Mouse (Mus musculus) B cell, adult (primary cell): Measurements from ENCODE around the gene Tmigd1. TPM values are rescaled to one million over a fixed set of nuclear protein-coding genes. Genes with fewer than 3 reads are reported as not detected.

Experiments used
- total RNA-seq: library from RNA; stranded (reverse); gene quantifications from 4 replicates; pipeline ENCODE4 v1.2.4, GENCODE M21; 2023; ENCODE audit not compliant: inconsistent age

The Tmigd1 gene
- total RNA-seq = not detected in 4 replicates

GRCm38 (mm10) chr11:76901579-76902361 lies at the start of gene Tmigd1:
TSS of gene Tmigd1 (plus strand) at chr11:76902159.

GRCm38 (mm10) chr11:76924759-76925236 lies 22.8 kb downstream of the Tmigd1 start, which contains the start of gene Blmh:
TSS of gene Blmh (plus strand) at chr11:76924809.

Other genes starting within 250 kb of the Tmigd1 start
- not detected in 4 replicates for gene Bhlha9, start 229.7 kb upstream of the Tmigd1 start, total RNA-seq
- gene Trarg1, start 222.4 kb upstream of the Tmigd1 start, total RNA-seq = not detected in 4 replicates
- 38.1 to 49.8 TPM (median 45.2 TPM) in 4 replicates for gene Gosr1, start 138.6 kb upstream of the Tmigd1 start, total RNA-seq
- gene Cpd, start 55.1 kb upstream of the Tmigd1 start, total RNA-seq = 1.0 to 2.2 TPM (median 2.0 TPM) in 4 replicates
- gene Blmh, start 22.6 kb downstream of the Tmigd1 start, total RNA-seq = 42.4 to 55.2 TPM (median 46.8 TPM) in 4 replicates
- 0.42 to 0.86 TPM in 2 of 4 replicates, not detected in the others for gene Slc6a4, start 96.4 kb downstream of the Tmigd1 start, total RNA-seq
- 25.7 to 32.4 TPM (median 30.3 TPM) in 4 replicates for gene Nsrp1, start 176.3 kb downstream of the Tmigd1 start, total RNA-seq